Mouse (Mus musculus) hindbrain, embryonic 15.5 days (tissue): ENCODE results near the gene Nxpe5. TPM values are rescaled to one million over a fixed set of nuclear protein-coding genes. Genes with fewer than 3 reads are reported as not detected.
A peak's percentile ranks its signal among the peaks of the same experiment; 100 is the strongest.

Source experiments
- ATAC-seq: fragments of 200-750 bp; cut with Nextera tagmentation; 2 replicates; pipeline ENCODE4 v1.8.0; 2017; ENCODE audit warnings: low read depth, moderate number of reproducible peaks, moderate TSS enrichment; ENCODE audit not compliant: low FRiP score
- H3K27ac ChIP-seq: fragments of 300-500 bp; sonication (generic); replicated peaks from 2 replicates; pipeline ENCODE4 v1.5.1; 2015; ENCODE audit warnings: mild to moderate bottlenecking, inconsistent platforms
- H3K27me3 ChIP-seq: fragments of 300-500 bp; sonication (generic); 2 replicates; pipeline ENCODE4 v1.6.1; 2015; ENCODE audit warnings: control low read depth, inconsistent platforms
- H3K36me3 ChIP-seq: fragments of 300-500 bp; sonication (generic); 2 replicates; pipeline ENCODE4 v1.6.1; 2015; ENCODE audit warnings: control low read depth, inconsistent platforms
- H3K4me1 ChIP-seq: fragments of 300-500 bp; sonication (generic); replicated peaks from 2 replicates; pipeline ENCODE4 v1.6.1; 2015; ENCODE audit warnings: control low read depth, inconsistent platforms
- H3K4me2 ChIP-seq: fragments of 300-500 bp; sonication (generic); 2 replicates; pipeline ENCODE4 v1.6.1; 2015; ENCODE audit warnings: moderate library complexity, mild to moderate bottlenecking, inconsistent platforms
- H3K4me3 ChIP-seq: fragments of 300-500 bp; sonication (generic); 2 replicates; pipeline ENCODE4 v1.5.1; 2015; ENCODE audit warnings: mild to moderate bottlenecking, inconsistent platforms
- H3K9ac ChIP-seq: fragments of 300-500 bp; sonication (generic); 2 replicates; pipeline ENCODE4 v1.6.1; 2015; ENCODE audit warnings: inconsistent platforms
- H3K9me3 ChIP-seq: fragments of 300-500 bp; sonication (generic); 2 replicates; pipeline ENCODE4 v1.6.1; 2016; ENCODE audit warnings: control low read depth, inconsistent platforms
- WGBS: fragments of 180-500 bp; shearing (Covaris S2); methylation state at CpG from one replicate; pipeline ENCODE4 v1.1.7; 2015; 5-methylcytosine and 5-hydroxymethylcytosine counted together
- polyA plus RNA-seq: library from polyadenylated mRNA; unstranded; fragments of >200 nt; fragmentation: Nextera tagmentation; extraction: Ambion mirVana; gene quantifications from 2 replicates; pipeline ENCODE4 v1.2.1, GENCODE M21; 2015

The Nxpe5 gene
- polyA plus RNA-seq, 1 experiment from 2014 or later, result not detected

- Histone ChIP-seq H3K4me2 (no peak overlapping the region), H3K4me3 (no peak overlapping the region), H3K27me3 (no peaks in the 10 kb centered on the region), H3K27ac (no peak overlapping the region), H3K9me3 (no peaks in the 10 kb centered on the region), H3K4me1 (no peaks in the 10 kb centered on the region), H3K36me3 (no peaks in the 10 kb centered on the region), H3K9ac (no peak overlapping the region)
- ATAC-seq, result no peak
- WGBS, result 74% methylated on average over 2 of the region's 2 CpGs
Measured at GRCm38 (mm10) chr5:138219864-138220263, 5.8 kb upstream of the Nxpe5 start.

- Histone ChIP-seq H3K9me3 (no peaks in the 10 kb centered on the region), H3K36me3 (no peaks in the 10 kb centered on the region), H3K4me3 (no peak overlapping the region), H3K27ac (no peak overlapping the region), H3K27me3 (no peaks in the 10 kb centered on the region), H3K4me2 (no peak overlapping the region), H3K9ac (no peak overlapping the region), H3K4me1 (no peaks in the 10 kb centered on the region)
- WGBS, result 24% methylated on average over 4 of the region's 4 CpGs
- no peak for ATAC-seq
Measured at GRCm38 (mm10) chr5:138222111-138222510, 3.6 kb upstream of the Nxpe5 start.

GRCm38 (mm10) chr5:138223287-138223686 is 2.4 kb upstream of the Nxpe5 start:
- Histone ChIP-seq H3K27me3 (no peaks in the 10 kb centered on the region), H3K36me3 (no peaks in the 10 kb centered on the region), H3K9ac (no peak overlapping the region), H3K4me2 (no peak overlapping the region), H3K9me3 (no peaks in the 10 kb centered on the region), H3K4me1 (no peaks in the 10 kb centered on the region), H3K27ac (no peak overlapping the region), H3K4me3 (no peak overlapping the region)
- 71% methylated on average over 3 of the region's 3 CpGs for WGBS
- ATAC-seq, result no peak

- no peak overlapping the region for H3K27ac ChIP-seq
- 84% methylated on average over 4 of the region's 4 CpGs for WGBS
- H3K36me3 ChIP-seq, result no peaks in the 10 kb centered on the region
- H3K4me2 ChIP-seq, result no peak overlapping the region
- no peaks in the 10 kb centered on the region for H3K9me3 ChIP-seq
- no peak overlapping the region for H3K4me3 ChIP-seq
- H3K27me3 ChIP-seq, result no peaks in the 10 kb centered on the region
- ATAC-seq, result no peak
- no peak overlapping the region for H3K9ac ChIP-seq
- no peaks in the 10 kb centered on the region for H3K4me1 ChIP-seq
Measured at GRCm38 (mm10) chr5:138226491-138226890, 793 bp downstream of the Nxpe5 start.

- no peak overlapping the region for H3K9ac ChIP-seq
- no peaks in the 10 kb centered on the region for H3K27me3 ChIP-seq
- H3K4me1 ChIP-seq, result no peaks in the 10 kb centered on the region
- no peak overlapping the region for H3K27ac ChIP-seq
- H3K4me2 ChIP-seq, result no peak overlapping the region
- H3K36me3 ChIP-seq, result no peaks in the 10 kb centered on the region
- H3K9me3 ChIP-seq, result no peaks in the 10 kb centered on the region
- no peak overlapping the region for H3K4me3 ChIP-seq
- 77% methylated on average over 2 of the region's 2 CpGs for WGBS
- no peak for ATAC-seq
Measured at GRCm38 (mm10) chr5:138227367-138227766, 1.7 kb downstream of the Nxpe5 start.

GRCm38 (mm10) chr5:138228026-138228425 is 2.3 kb downstream of the Nxpe5 start:
- H3K4me2 ChIP-seq, result no peak overlapping the region
- no peaks in the 10 kb centered on the region for H3K4me1 ChIP-seq
- WGBS, result 64% methylated on average over 3 of the region's 3 CpGs
- no peaks in the 10 kb centered on the region for H3K36me3 ChIP-seq
- no peak overlapping the region for H3K9ac ChIP-seq
- H3K27me3 ChIP-seq, result no peaks in the 10 kb centered on the region
- no peak for ATAC-seq
- H3K27ac ChIP-seq, result no peak overlapping the region
- no peaks in the 10 kb centered on the region for H3K9me3 ChIP-seq
- H3K4me3 ChIP-seq, result no peak overlapping the region

- H3K27me3 ChIP-seq, result no peaks in the 10 kb centered on the region
- H3K9me3 ChIP-seq, result no peaks in the 10 kb centered on the region
- no peak overlapping the region for H3K9ac ChIP-seq
- no peak overlapping the region for H3K4me3 ChIP-seq
- H3K4me1 ChIP-seq, result no peaks in the 10 kb centered on the region
- no peak overlapping the region for H3K4me2 ChIP-seq
- ATAC-seq, result no peak
- WGBS, result 93% methylated on average over 3 of the region's 3 CpGs
- no peak overlapping the region for H3K27ac ChIP-seq
- no peaks in the 10 kb centered on the region for H3K36me3 ChIP-seq
Measured at GRCm38 (mm10) chr5:138229511-138229910, 3.8 kb downstream of the Nxpe5 start.

- H3K36me3 ChIP-seq, result no peaks in the 10 kb centered on the region
- ATAC-seq, result no peak
- H3K4me2 ChIP-seq, result no peak overlapping the region
- no peaks in the 10 kb centered on the region for H3K4me1 ChIP-seq
- no peaks in the 10 kb centered on the region for H3K9me3 ChIP-seq
- no peak overlapping the region for H3K4me3 ChIP-seq
- WGBS, result 88% methylated on average over 2 of the region's 2 CpGs
- H3K27ac ChIP-seq, result no peak overlapping the region
- no peak overlapping the region for H3K9ac ChIP-seq
- H3K27me3 ChIP-seq, result no peaks in the 10 kb centered on the region
Measured at GRCm38 (mm10) chr5:138233778-138234177, 8.1 kb downstream of the Nxpe5 start.

- Histone ChIP-seq H3K36me3 (no peaks in the 10 kb centered on the region), H3K9ac (no peak overlapping the region), H3K4me2 (no peak overlapping the region), H3K9me3 (no peaks in the 10 kb centered on the region), H3K4me3 (no peak overlapping the region), H3K27me3 (no peaks in the 10 kb centered on the region), H3K27ac (no peak overlapping the region), H3K4me1 (no peaks in the 10 kb centered on the region)
- ATAC-seq, result no peak
Measured at GRCm38 (mm10) chr5:138234224-138234623, 8.5 kb downstream of the Nxpe5 start.

GRCm38 (mm10) chr5:138241511-138241910 is 15.8 kb downstream of the Nxpe5 start:
- Histone ChIP-seq H3K27me3 (no peaks in the 10 kb centered on the region), H3K4me3 (no peak overlapping the region), H3K9ac (no peak overlapping the region), H3K36me3 (no peaks in the 10 kb centered on the region), H3K9me3 (no peaks in the 10 kb centered on the region), H3K4me2 (no peak overlapping the region), H3K4me1 (no peaks in the 10 kb centered on the region), H3K27ac (no peak overlapping the region)
- WGBS, result 43% methylated on average over 2 of the region's 2 CpGs
- no peak for ATAC-seq

GRCm38 (mm10) chr5:138251144-138251543 is 25.4 kb downstream of the Nxpe5 start:
- peaks cover 9% of the 10 kb centered on the region for H3K4me1 ChIP-seq
- no peak overlapping the region for H3K9ac ChIP-seq
- no peak overlapping the region for H3K27ac ChIP-seq
- H3K4me3 ChIP-seq, result no peak overlapping the region
- H3K9me3 ChIP-seq, result no peaks in the 10 kb centered on the region
- no peaks in the 10 kb centered on the region for H3K27me3 ChIP-seq
- H3K36me3 ChIP-seq, result no peaks in the 10 kb centered on the region
- 90% methylated on average over 12 of the region's 12 CpGs for WGBS
- no peak overlapping the region for H3K4me2 ChIP-seq
- no peak for ATAC-seq

GRCm38 (mm10) chr5:138253061-138253460 is 27.4 kb downstream of the Nxpe5 start:
- H3K4me1 ChIP-seq, result peaks cover 20% of the 10 kb centered on the region
- H3K9me3 ChIP-seq, result no peaks in the 10 kb centered on the region
- no peak overlapping the region for H3K4me2 ChIP-seq
- no peak overlapping the region for H3K4me3 ChIP-seq
- H3K27me3 ChIP-seq, result no peaks in the 10 kb centered on the region
- H3K36me3 ChIP-seq, result peaks cover under 1% of the 10 kb centered on the region; the same call in 1 of the 2 replicates
- no peak overlapping the region for H3K9ac ChIP-seq
- no peak for ATAC-seq
- H3K27ac ChIP-seq, result no peak overlapping the region
- WGBS, result 95% methylated on average over 3 of the region's 3 CpGs

GRCm38 (mm10) chr5:138255353-138256093 is 29.8 kb downstream of the Nxpe5 start, which contains the start of gene Lamtor4:
Lamtor4 (plus strand) TSS chr5:138255482.
- no peaks in the 10 kb centered on the region for H3K9me3 ChIP-seq
- peak within 1 kb of the TSS; percentile 72 for H3K4me3 ChIP-seq
- H3K9ac ChIP-seq, result peak within 1 kb of the TSS; percentile 67
- peak; percentile 100 for ATAC-seq
- H3K4me1 ChIP-seq, result peaks cover 20% of the 10 kb centered on the region
- H3K27ac ChIP-seq, result peak within 1 kb of the TSS; percentile 92
- H3K4me2 ChIP-seq, result peak within 1 kb of the TSS; percentile 81
- under 1% methylated on average over 37 of the region's 38 CpGs for WGBS
- H3K36me3 ChIP-seq, result peaks cover 21% of the 10 kb centered on the region
- no peaks in the 10 kb centered on the region for H3K27me3 ChIP-seq
